Mouse (Mus musculus) midbrain, embryonic 15.5 days (tissue): ENCODE measurements around the gene Nxpe2. TPM values are rescaled to one million over a fixed set of nuclear protein-coding genes. Genes with fewer than 3 reads are reported as not detected.

Source experiments
- ATAC-seq: fragments of 200-750 bp; cut with Nextera tagmentation; replicated peaks from 2 replicates; pipeline ENCODE4 v1.8.0; 2017; ENCODE audit warnings: moderate TSS enrichment
- H3K27ac ChIP-seq: fragments of 300-500 bp; sonication (generic); 2 replicates; pipeline ENCODE4 v1.5.1; 2015; ENCODE audit warnings: mild to moderate bottlenecking, inconsistent platforms
- H3K27me3 ChIP-seq: fragments of 300-500 bp; sonication (generic); replicated peaks from 2 replicates; pipeline ENCODE4 v1.6.1; 2015; ENCODE audit warnings: inconsistent platforms
- H3K36me3 ChIP-seq: fragments of 300-500 bp; sonication (generic); replicated peaks from 2 replicates; pipeline ENCODE4 v1.6.1; 2015; ENCODE audit warnings: inconsistent platforms
- H3K4me1 ChIP-seq: fragments of 300-500 bp; sonication (generic); 2 replicates; pipeline ENCODE4 v1.6.1; 2015; ENCODE audit warnings: inconsistent platforms
- H3K4me2 ChIP-seq: fragments of 300-500 bp; sonication (generic); 2 replicates; pipeline ENCODE4 v1.6.1; 2015; ENCODE audit warnings: inconsistent platforms, mild to moderate bottlenecking, moderate library complexity
- H3K4me3 ChIP-seq: fragments of 300-500 bp; sonication (generic); 2 replicates; pipeline ENCODE4 v1.5.1; 2015; ENCODE audit warnings: mild to moderate bottlenecking, inconsistent platforms
- H3K9ac ChIP-seq: fragments of 300-500 bp; sonication (generic); 2 replicates; pipeline ENCODE4 v1.6.1; 2015; ENCODE audit warnings: mild to moderate bottlenecking, inconsistent platforms
- H3K9me3 ChIP-seq: fragments of 300-500 bp; sonication (generic); 2 replicates; pipeline ENCODE4 v1.6.1; 2016; ENCODE audit warnings: inconsistent platforms
- whole genome bisulfite sequencing: fragments of 180-500 bp; shearing (Covaris S2); methylation state at CpG from one replicate; pipeline ENCODE4 v1.1.7; 2015; ENCODE audit warnings: mixed read lengths; 5-methylcytosine and 5-hydroxymethylcytosine counted together
- polyA plus RNA-seq: library from polyadenylated mRNA; unstranded; fragments of >200 nt; fragmentation: Nextera tagmentation; extraction: Ambion mirVana; gene quantifications from 2 replicates; pipeline ENCODE4 v1.2.1, GENCODE M21; 2015

Nxpe2 gene
- polyA plus RNA-seq, 1 experiment from 2014 or later: 0.54 TPM

DNA sequence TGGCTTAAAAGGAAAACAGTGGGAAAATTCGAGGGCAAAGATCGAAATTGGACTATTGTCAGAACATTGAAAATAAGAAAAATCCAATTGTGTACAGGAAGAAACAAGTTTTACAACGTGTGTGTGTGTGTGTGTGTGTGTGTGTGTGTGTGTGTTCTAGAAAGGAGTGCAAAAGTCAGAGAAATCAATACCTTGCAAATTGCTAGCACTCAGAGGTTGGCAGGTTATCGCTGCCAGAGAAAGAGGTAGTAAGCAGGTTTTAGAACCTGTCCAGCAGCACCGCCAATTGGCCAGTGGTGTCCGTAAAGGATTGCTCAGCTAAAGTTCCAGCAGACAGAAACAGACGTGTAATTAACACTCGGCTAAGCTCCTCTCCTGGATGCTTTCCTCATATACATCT is 69.0 kb downstream of the Nxpe2 start:
- H3K27ac ChIP-seq: no peak overlapping the region
- H3K9ac ChIP-seq: no peak overlapping the region
- WGBS: 89% methylated on average over 8 of the region's 8 CpGs
- no peaks in the 10 kb centered on the region for H3K36me3 ChIP-seq
- H3K9me3 ChIP-seq: no peaks in the 10 kb centered on the region
- no peak overlapping the region for H3K4me3 ChIP-seq
- no peak for ATAC-seq
- H3K27me3 ChIP-seq: no peaks in the 10 kb centered on the region
- no peaks in the 10 kb centered on the region for H3K4me1 ChIP-seq
- no peak overlapping the region for H3K4me2 ChIP-seq

DNA sequence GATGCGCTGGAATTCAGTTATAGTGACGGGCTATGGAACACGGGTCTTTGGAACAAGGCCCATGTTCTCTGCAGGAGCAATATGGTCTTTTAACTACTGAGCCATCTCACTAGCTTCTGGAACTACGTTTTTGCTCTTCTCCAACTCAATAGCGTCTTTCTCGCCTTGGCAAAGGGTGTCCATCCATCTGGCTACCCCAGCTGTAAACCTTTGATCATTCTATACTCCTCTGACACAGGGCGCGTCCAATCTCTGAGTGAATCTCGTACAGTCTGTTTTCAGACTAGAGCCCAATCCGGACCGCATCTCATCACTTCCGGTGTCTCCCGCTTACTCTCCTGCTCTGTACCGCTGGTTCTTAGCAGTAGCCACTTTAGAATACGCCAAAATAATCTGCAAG is 76.4 kb downstream of the Nxpe2 start:
- Histone ChIP-seq H3K4me3 (no peak overlapping the region), H3K9ac (no peak overlapping the region), H3K27me3 (no peaks in the 10 kb centered on the region), H3K4me1 (no peaks in the 10 kb centered on the region), H3K27ac (no peak overlapping the region), H3K9me3 (no peaks in the 10 kb centered on the region), H3K36me3 (no peaks in the 10 kb centered on the region), H3K4me2 (no peak overlapping the region)
- no peak for ATAC-seq
- WGBS: 90% methylated on average over 15 of the region's 15 CpGs

Other genes starting within 250 kb of the Nxpe2 start
- 8.4 TPM in 2 replicates for gene Nxpe4, start 191.4 kb downstream of the Nxpe2 start, polyA plus RNA-seq
- gene Rexo2, start 127.2 kb upstream of the Nxpe2 start, polyA plus RNA-seq: 100 and 102 TPM in 2 replicates
- 70.2 and 76.3 TPM in 2 replicates for gene Rbm7, start 141.8 kb upstream of the Nxpe2 start, polyA plus RNA-seq
- gene Gm5617, start 142.0 kb upstream of the Nxpe2 start, polyA plus RNA-seq: 18.7 and 20.8 TPM in 2 replicates